Comparison of ENCODE assay signal across 21 mouse cellular contexts in genomic region chr7:68272607-68273006, GRCm38 (mm10). TPM values are rescaled to one million over a fixed set of nuclear protein-coding genes. Genes with fewer than 3 reads are reported as not detected.
DNase-seq lines count a peak whose midpoint lies in the region; ATAC-seq and TF ChIP-seq lines count a peak whose summit lies in the region.
"Had no signal": no experiment of that assay in that cellular context is flagged by ENCODE, and none has a peak within 500 bp of the region (broad histone marks: within the 10 kb centered on the region; RNA-seq: fewer than 3 reads in every experiment).

No protein-coding gene starts in this region.

- no peaks in the 10 kb centered on the region for H3K36me3 ChIP-seq in kidney, adult 2 months (ENCODE audit: control insufficient read depth, insufficient read depth, low read length)
- no peaks in the 10 kb centered on the region for H3K36me3 ChIP-seq in kidney, embryonic 15.5 days
- no peaks in the 10 kb centered on the region for H3K36me3 ChIP-seq in liver, embryonic 15.5 days (replicated peaks)
- no peaks in the 10 kb centered on the region for H3K36me3 ChIP-seq in liver, embryonic 12.5 days
- H3K36me3 ChIP-seq: embryonic facial prominence, embryonic 12.5 days; forebrain, embryonic 15.5 days; G1E; heart, embryonic 12.5 days had no signal

- H3K4me3 ChIP-seq in kidney, adult 2 months (ENCODE audit: insufficient read depth, low read depth, low read length) = no peak overlapping the region
- H3K4me3 ChIP-seq in kidney, embryonic 15.5 days (replicated peaks) = no peak overlapping the region
- H3K4me3 ChIP-seq in liver, embryonic 15.5 days (replicated peaks) = no peak overlapping the region
- no peak overlapping the region for H3K4me3 ChIP-seq in liver, embryonic 12.5 days
- H3K4me3 ChIP-seq: embryonic facial prominence, embryonic 12.5 days; forebrain, embryonic 15.5 days; heart, embryonic 12.5 days had no signal

- no peak for TF ChIP-seq POLR2A in kidney, adult 2 months (IDR thresholded peaks at IDR 0.05; ENCODE audit: low read depth, low read length)

- no peak for ATAC-seq in kidney, embryonic 15.5 days (replicated peaks; ENCODE audit: low FRiP score)
- ATAC-seq in liver, embryonic 15.5 days (ENCODE audit: insufficient read depth) = 0 out of 2 replicates have a peak, but pooled peaks have one; percentile 44
- ATAC-seq in liver, embryonic 12.5 days = no peak
- ATAC-seq: forebrain, embryonic 15.5 days had no signal

- 72% methylated on average over 10 of the region's 10 CpGs for WGBS in kidney, adult 2 months
- WGBS in kidney, embryonic 15.5 days = 93% methylated on average over 10 of the region's 10 CpGs
- 65% methylated on average over 10 of the region's 10 CpGs for WGBS in liver, embryonic 15.5 days (ENCODE audit: insufficient replicate concordance)
- WGBS in liver, embryonic 12.5 days (ENCODE audit: insufficient replicate concordance) = 64% methylated on average over 10 of the region's 10 CpGs

- TF ChIP-seq CTCF in kidney, adult 2 months (conservative IDR thresholded peaks at IDR 0.05; ENCODE audit: insufficient read depth, insufficient read length, low read depth, low read length) = no peak

- peak; percentile 91 for DNase-seq in kidney, adult 2 months
- peak; percentile 16 for DNase-seq in kidney, postnatal 14 days
- DNase-seq in kidney, postnatal 36 days = peak; percentile 52 to 83
- DNase-seq in cerebellum, adult 9-10 months = no peak
- no peak for DNase-seq in right cerebral cortex, postnatal 25 days
- DNase-seq: adrenal gland, adult 8-10 months; adrenal gland, postnatal 36 days; cerebellum, adult 2 months; cerebellum, postnatal 14 days; gastrocnemius, postnatal 14 days; heart, postnatal 36 days had no signal

- H3K4me1 ChIP-seq in kidney, adult 2 months (ENCODE audit: control insufficient read depth, insufficient read depth, low read length) = peaks cover 6% of the 10 kb centered on the region; the same call in 1 of the 2 replicates
- H3K4me1 ChIP-seq in kidney, embryonic 15.5 days = peaks cover 20% of the 10 kb centered on the region
- peaks cover 12% of the 10 kb centered on the region for H3K4me1 ChIP-seq in liver, embryonic 15.5 days (replicated peaks)
- peaks cover 9% of the 10 kb centered on the region for H3K4me1 ChIP-seq in liver, embryonic 12.5 days

- H3K9me3 ChIP-seq in kidney, embryonic 15.5 days (replicated peaks) = no peaks in the 10 kb centered on the region
- no peaks in the 10 kb centered on the region for H3K9me3 ChIP-seq in liver, embryonic 15.5 days (replicated peaks)
- H3K9me3 ChIP-seq in liver, embryonic 12.5 days (replicated peaks) = no peaks in the 10 kb centered on the region
- H3K9me3 ChIP-seq: embryonic facial prominence, embryonic 12.5 days; forebrain, embryonic 15.5 days; heart, embryonic 12.5 days had no signal

- no peak overlapping the region for H3K9ac ChIP-seq in kidney, embryonic 15.5 days
- H3K9ac ChIP-seq in liver, embryonic 15.5 days = no peak overlapping the region
- no peak overlapping the region for H3K9ac ChIP-seq in liver, embryonic 12.5 days
- H3K9ac ChIP-seq: embryonic facial prominence, embryonic 12.5 days; forebrain, embryonic 15.5 days; heart, embryonic 12.5 days had no signal

- peak overlapping the region; percentile 73 for H3K27ac ChIP-seq in kidney, adult 2 months (ENCODE audit: insufficient read depth, low read depth, low read length)
- no peak overlapping the region for H3K27ac ChIP-seq in kidney, embryonic 15.5 days
- H3K27ac ChIP-seq in liver, embryonic 15.5 days (replicated peaks) = no peak overlapping the region
- H3K27ac ChIP-seq in liver, embryonic 12.5 days = no peak overlapping the region
- H3K27ac ChIP-seq: embryonic facial prominence, embryonic 12.5 days; forebrain, embryonic 15.5 days had no signal

- H3K4me2 ChIP-seq in kidney, embryonic 15.5 days = no peak overlapping the region
- no peak overlapping the region for H3K4me2 ChIP-seq in liver, embryonic 15.5 days
- no peak overlapping the region for H3K4me2 ChIP-seq in liver, embryonic 12.5 days
- H3K4me2 ChIP-seq: embryonic facial prominence, embryonic 12.5 days; forebrain, embryonic 15.5 days; heart, embryonic 12.5 days had no signal

- H3K27me3 ChIP-seq in kidney, adult 2 months (replicated peaks; ENCODE audit: control insufficient read depth, insufficient read depth, low read length) = no peaks in the 10 kb centered on the region
- peaks cover 8% of the 10 kb centered on the region; the same call in 1 of the 2 replicates for H3K27me3 ChIP-seq in kidney, embryonic 15.5 days
- H3K27me3 ChIP-seq in liver, embryonic 15.5 days = peaks cover 9% of the 10 kb centered on the region; the same call in 1 of the 2 replicates
- H3K27me3 ChIP-seq in liver, embryonic 12.5 days (replicated peaks) = peaks cover 10% of the 10 kb centered on the region
- H3K27me3 ChIP-seq: embryonic facial prominence, embryonic 12.5 days had no signal

RNA-seq across cellular contexts. Expression of gene Fam169b, which starts 1.0 kb away (rescaled TPM):
- polyA plus RNA-seq in kidney, adult 2 months (2012; rRNA removed) = 7.9 and 11.3 TPM in 2 replicates
- polyA plus RNA-seq in kidney, embryonic 15.5 days (2015; fragmentation: Nextera tagmentation; extraction: Ambion mirVana) = 1.0 and 1.1 TPM in 2 replicates
- 0.48 and 0.53 TPM in 2 replicates for polyA plus RNA-seq in liver, embryonic 15.5 days (2015; fragmentation: Nextera tagmentation; extraction: Ambion mirVana)
- 0.12 and 0.24 TPM in 2 replicates for polyA plus RNA-seq in liver, embryonic 12.5 days (2016; fragmentation: Nextera tagmentation; extraction: Ambion mirVana)
- polyA plus RNA-seq: forebrain, embryonic 15.5 days; G1E had no signal

RNA-seq across cellular contexts. Expression of gene Pgpep1l, which starts 8.6 kb away (rescaled TPM):
- 0.16 and 1.1 TPM in 2 replicates for polyA plus RNA-seq in kidney, adult 2 months (2012; rRNA removed)
- polyA plus RNA-seq in kidney, embryonic 15.5 days (2015; fragmentation: Nextera tagmentation; extraction: Ambion mirVana) = 0.17 TPM in 1 of 2 replicates, not detected in the other
- not detected in 2 replicates for polyA plus RNA-seq in liver, embryonic 15.5 days (2015; fragmentation: Nextera tagmentation; extraction: Ambion mirVana)
- polyA plus RNA-seq in liver, embryonic 12.5 days (2016; fragmentation: Nextera tagmentation; extraction: Ambion mirVana) = not detected in 2 replicates
- polyA plus RNA-seq: embryonic facial prominence, embryonic 12.5 days; forebrain, embryonic 11.5 days; forebrain, embryonic 15.5 days; gonadal fat pad, adult 2 months; heart, embryonic 12.5 days; hindbrain, embryonic 11.5 days had no signal

Comparison
In these comparisons a context has a peak if more than half of its experiments do, and no peak if none do; other contexts are left out.
1. DNase-seq: peak in kidney, adult 2 months (single experiment), kidney, postnatal 14 days (single experiment) and kidney, postnatal 36 days (2 of 2); none in cerebellum, adult 9-10 months (single experiment) and right cerebral cortex, postnatal 25 days (single experiment).